Mouse (Mus musculus): ENCODE data around the gene Gnmt. TPM values are rescaled to one million over a fixed set of nuclear protein-coding genes. Genes with fewer than 3 reads are reported as not detected.

The Gnmt gene
- polyA plus RNA-seq, 1 experiment from 2014 or later: 0.62 TPM

Other genes with a start within 250 kb of the Gnmt start
- gene Ttbk1, start 241.5 kb downstream of the Gnmt start, polyA plus RNA-seq (2016; fragmentation: Nextera tagmentation; extraction: Ambion mirVana): 0.81 and 1.8 TPM in 2 replicates
- gene Dnph1, start 232.5 kb downstream of the Gnmt start, polyA plus RNA-seq (2016; fragmentation: Nextera tagmentation; extraction: Ambion mirVana): 85.2 and 98.4 TPM in 2 replicates
- gene Cul9, start 182.8 kb downstream of the Gnmt start, polyA plus RNA-seq (2016; fragmentation: Nextera tagmentation; extraction: Ambion mirVana): 4.4 and 6.3 TPM in 2 replicates
- 5.0 and 6.5 TPM in 2 replicates for gene Srf, start 173.0 kb downstream of the Gnmt start, polyA plus RNA-seq (2016; fragmentation: Nextera tagmentation; extraction: Ambion mirVana)
- gene Ptk7, start 99.7 kb downstream of the Gnmt start, polyA plus RNA-seq (2016; fragmentation: Nextera tagmentation; extraction: Ambion mirVana): 65.3 and 68.4 TPM in 2 replicates
- 33.0 and 40.3 TPM in 2 replicates for gene Klc4, start 83.1 kb downstream of the Gnmt start, polyA plus RNA-seq (2016; fragmentation: Nextera tagmentation; extraction: Ambion mirVana)
- gene Mrpl2, start 82.9 kb downstream of the Gnmt start, polyA plus RNA-seq (2016; fragmentation: Nextera tagmentation; extraction: Ambion mirVana): 126 and 129 TPM in 2 replicates
- 37.4 and 45.1 TPM in 2 replicates for gene Cul7, start 78.8 kb downstream of the Gnmt start, polyA plus RNA-seq (2016; fragmentation: Nextera tagmentation; extraction: Ambion mirVana)
- gene Rrp36, start 54.8 kb downstream of the Gnmt start, polyA plus RNA-seq (2016; fragmentation: Nextera tagmentation; extraction: Ambion mirVana): 69.4 and 69.6 TPM in 2 replicates
- gene Mea1, start 50.4 kb downstream of the Gnmt start, polyA plus RNA-seq (2016; fragmentation: Nextera tagmentation; extraction: Ambion mirVana): 178 and 180 TPM in 2 replicates
- gene Klhdc3, start 48.3 kb downstream of the Gnmt start, polyA plus RNA-seq (2016; fragmentation: Nextera tagmentation; extraction: Ambion mirVana): 126 and 128 TPM in 2 replicates
- gene Ppp2r5d, start 24.1 kb downstream of the Gnmt start, polyA plus RNA-seq (2016; fragmentation: Nextera tagmentation; extraction: Ambion mirVana): 140 and 146 TPM in 2 replicates
- 20.5 and 20.8 TPM in 2 replicates for gene Pex6, start 17.7 kb downstream of the Gnmt start, polyA plus RNA-seq (2016; fragmentation: Nextera tagmentation; extraction: Ambion mirVana)
- 69.5 and 75.0 TPM in 2 replicates for gene Cnpy3, start 23.0 kb upstream of the Gnmt start, polyA plus RNA-seq (2016; fragmentation: Nextera tagmentation; extraction: Ambion mirVana)
- gene Ptcra, start 34.5 kb upstream of the Gnmt start, polyA plus RNA-seq (2016; fragmentation: Nextera tagmentation; extraction: Ambion mirVana): 0.53 and 0.55 TPM in 2 replicates
- gene 2310039H08Rik, start 43.5 kb upstream of the Gnmt start, polyA plus RNA-seq (2016; fragmentation: Nextera tagmentation; extraction: Ambion mirVana): 63.2 and 65.2 TPM in 2 replicates
- gene Rpl7l1, start 53.5 kb upstream of the Gnmt start, polyA plus RNA-seq (2016; fragmentation: Nextera tagmentation; extraction: Ambion mirVana): 197 and 219 TPM in 2 replicates
- 3.1 and 4.4 TPM in 2 replicates for gene Bicral, start 129.3 kb upstream of the Gnmt start, polyA plus RNA-seq (2016; fragmentation: Nextera tagmentation; extraction: Ambion mirVana)
- gene Tbcc, start 161.5 kb upstream of the Gnmt start, polyA plus RNA-seq (2016; fragmentation: Nextera tagmentation; extraction: Ambion mirVana): 55.9 and 57.7 TPM in 2 replicates
- gene Prph2, start 181.3 kb upstream of the Gnmt start, polyA plus RNA-seq (2016; fragmentation: Nextera tagmentation; extraction: Ambion mirVana): not detected in 2 replicates

Measured in midbrain, embryonic 10.5 days (tissue).